Mouse (Mus musculus): ENCODE results near the gene Rbm47.

- TF ChIP-seq CTCF (IDR thresholded peaks at IDR 0.05; ENCODE audit: low read depth, low read length) = no peak
- no peak for TF ChIP-seq POLR2A (IDR thresholded peaks at IDR 0.05; ENCODE audit: extremely low read depth, insufficient read depth, low read length)
Measured at GRCm38 (mm10) chr5:66139634-66140295, 33.2 kb downstream of the Rbm47 start.
